Mouse (Mus musculus) myocyte (in vitro differentiated cells): Measurements from ENCODE around the gene Rpl31. TPM values are rescaled to one million over a fixed set of nuclear protein-coding genes. Genes with fewer than 3 reads are reported as not detected.

Source experiments
- H3K27me3 ChIP-seq: one replicate; pipeline ENCODE4 v1.6.1; 2011; ENCODE audit not compliant: control insufficient read depth, insufficient read depth, insufficient read length
- H3K36me3 ChIP-seq: one replicate; pipeline ENCODE4 v1.6.1; 2011; ENCODE audit not compliant: control insufficient read depth, insufficient read depth
- H3K4me2 ChIP-seq: one replicate; pipeline ENCODE4 v1.6.1; 2011; ENCODE audit warnings: low read depth, control low read depth
- H3K4me3 ChIP-seq: one replicate; pipeline ENCODE4 v1.5.1; 2011; ENCODE audit warnings: mild to moderate bottlenecking, control low read depth, moderate library complexity
- H3K79me2 ChIP-seq: one replicate; pipeline ENCODE4 v1.6.1; 2011; ENCODE audit not compliant: control insufficient read depth, insufficient read depth
- H3ac ChIP-seq: one replicate; pipeline ENCODE4 v1.6.1; 2011; ENCODE audit not compliant: control insufficient read depth, insufficient read length
- CEBPB ChIP-seq: IDR thresholded peaks from 2 replicates; pipeline ENCODE4 v1.6.1; 2011; ENCODE audit warnings: mild to moderate bottlenecking, moderate library complexity; ENCODE audit not compliant: poor library complexity, insufficient read depth, severe bottlenecking
- E2F4 ChIP-seq: IDR thresholded peaks from one replicate; pipeline ENCODE4 v1.6.1; 2011; ENCODE audit warnings: mild to moderate bottlenecking, control low read depth, moderate library complexity; ENCODE audit not compliant: insufficient read depth
- MAX ChIP-seq: IDR thresholded peaks from one replicate; pipeline ENCODE4 v1.6.1; 2011; ENCODE audit warnings: low read depth, mild to moderate bottlenecking, control low read depth
- MYOD1 ChIP-seq, 3 experiments: IDR thresholded peaks; one replicate each; pipeline ENCODE4 v1.6.1; 2011; ENCODE audit warnings: control low read depth in 2 of 3, low read depth in 2 of 3, mild to moderate bottlenecking in 2 of 3, moderate library complexity in 1 of 3; ENCODE audit not compliant: insufficient read length in 2 of 3, control insufficient read depth in 1 of 3
- MYOG ChIP-seq, 3 experiments: IDR thresholded peaks; one replicate each; pipeline ENCODE4 v1.6.1; 2011; ENCODE audit warnings: control low read depth in 2 of 3, low read depth in 2 of 3, mild to moderate bottlenecking in 2 of 3; ENCODE audit not compliant: insufficient read length in 2 of 3, control insufficient read depth in 1 of 3, insufficient read depth in 1 of 3
- POLR2A ChIP-seq: IDR thresholded peaks from one replicate; pipeline ENCODE4 v1.6.1; 2011; ENCODE audit warnings: low read depth, mild to moderate bottlenecking, control low read depth, moderate library complexity; ENCODE audit not compliant: insufficient read length
- POLR2AphosphoS2 ChIP-seq: IDR thresholded peaks from one replicate; pipeline ENCODE4 v1.6.1; 2011; ENCODE audit warnings: low read depth, control low read depth; ENCODE audit not compliant: insufficient read length
- REST ChIP-seq: IDR thresholded peaks from one replicate; pipeline ENCODE4 v1.6.1; 2011; ENCODE audit warnings: mild to moderate bottlenecking, control low read depth, moderate library complexity; ENCODE audit not compliant: insufficient read depth, insufficient read length
- SRF ChIP-seq: IDR thresholded peaks from one replicate; pipeline ENCODE4 v1.6.1; 2011; ENCODE audit warnings: low read depth; ENCODE audit not compliant: control insufficient read depth, insufficient read length
- TCF12 ChIP-seq: IDR thresholded peaks from one replicate; pipeline ENCODE4 v1.6.1; 2011; ENCODE audit warnings: mild to moderate bottlenecking, control low read depth; ENCODE audit not compliant: poor library complexity, insufficient read depth, severe bottlenecking
- TCF3 ChIP-seq: IDR thresholded peaks from one replicate; pipeline ENCODE4 v1.6.1; 2011; ENCODE audit warnings: low read depth, control low read depth; ENCODE audit not compliant: insufficient read length
- USF1 ChIP-seq: IDR thresholded peaks from one replicate; pipeline ENCODE4 v1.6.1; 2011; ENCODE audit warnings: low read depth, mild to moderate bottlenecking, control low read depth, moderate library complexity
- polyA plus RNA-seq: library from polyadenylated mRNA; unstranded; fragments of >200 nt; fragmentation: generic; extraction: Trizol; gene quantifications from one replicate; pipeline ENCODE4 v1.2.1, GENCODE M21; 2012; ENCODE audit warnings: missing spikeins

The Rpl31 gene
- polyA plus RNA-seq, 1 experiment: 1,627 TPM

DNA sequence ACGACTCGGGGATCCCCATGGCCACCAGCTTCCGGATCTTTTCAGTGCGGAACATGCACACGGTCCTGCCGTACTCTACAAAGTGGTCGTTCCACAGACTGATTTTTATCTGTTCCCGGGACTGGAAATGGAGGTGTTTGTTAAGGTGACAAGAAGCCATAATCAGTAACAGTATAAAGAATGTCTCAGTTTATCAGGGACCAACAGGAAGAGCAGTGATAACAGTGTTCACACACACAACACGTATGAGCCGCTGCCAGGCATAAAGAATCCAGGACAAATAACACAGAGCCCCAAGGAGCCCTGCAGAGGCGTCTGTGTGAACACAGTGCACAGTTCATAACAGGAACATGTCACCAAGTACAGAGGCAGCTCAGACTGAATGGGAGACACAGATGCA is 21.7 kb downstream of the Rpl31 start:
- TF ChIP-seq MYOG (IDR thresholded peaks at IDR 0.05; ENCODE audit: control insufficient read depth in 1 of 3, insufficient read depth in 1 of 3, insufficient read length in 2 of 3, low read depth in 2 of 3) (no peak), USF1 (no peak), REST (no peak), POLR2AphosphoS2 (no peak), POLR2A (no peak), CEBPB (no peak), MAX (no peak), SRF (no peak), MYOD1 (IDR thresholded peaks at IDR 0.05; ENCODE audit: control insufficient read depth in 1 of 3, insufficient read length in 2 of 3, low read depth in 2 of 3) (no peak), TCF12 (no peak), TCF3 (no peak), E2F4 (no peak)
- H3K4me2 ChIP-seq: no peak overlapping the region
- H3K27me3 ChIP-seq: peaks cover 16% of the 10 kb centered on the region
- no peaks in the 10 kb centered on the region for H3K36me3 ChIP-seq
- no peaks in the 10 kb centered on the region for H3K79me2 ChIP-seq
- H3ac ChIP-seq: no peak overlapping the region
- H3K4me3 ChIP-seq: no peak overlapping the region

DNA sequence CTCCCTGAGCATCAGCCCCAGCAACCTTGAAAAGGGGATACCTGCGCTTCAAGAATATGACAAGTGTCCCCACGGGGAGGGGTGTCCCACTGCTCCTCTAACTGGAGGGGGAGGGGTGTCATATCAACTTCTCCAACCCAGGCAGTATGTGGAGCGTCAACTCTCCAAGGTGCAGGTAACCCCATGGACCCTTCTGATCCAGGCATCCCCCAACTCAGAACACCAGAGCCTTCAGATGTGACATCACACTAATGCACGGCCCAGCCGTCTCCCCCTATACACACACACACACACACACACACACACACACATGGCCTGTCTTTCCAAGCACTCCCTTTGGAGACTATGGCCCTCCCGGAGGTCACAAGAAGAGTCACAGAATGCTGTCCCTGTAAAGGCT is 24.0 kb downstream of the Rpl31 start:
- no peak overlapping the region for H3ac ChIP-seq
- H3K27me3 ChIP-seq: peaks cover 9% of the 10 kb centered on the region
- H3K4me2 ChIP-seq: no peak overlapping the region
- no peak overlapping the region for H3K4me3 ChIP-seq
- no peaks in the 10 kb centered on the region for H3K36me3 ChIP-seq
- no peaks in the 10 kb centered on the region for H3K79me2 ChIP-seq
- no peak for TF ChIP-seq TCF12
- no peak for TF ChIP-seq POLR2A
- no peak for TF ChIP-seq USF1
- TF ChIP-seq TCF3: no peak
- no peak for TF ChIP-seq MYOG (IDR thresholded peaks at IDR 0.05; ENCODE audit: control insufficient read depth in 1 of 3, insufficient read depth in 1 of 3, insufficient read length in 2 of 3, low read depth in 2 of 3)
- TF ChIP-seq CEBPB: no peak
- TF ChIP-seq E2F4: no peak

DNA sequence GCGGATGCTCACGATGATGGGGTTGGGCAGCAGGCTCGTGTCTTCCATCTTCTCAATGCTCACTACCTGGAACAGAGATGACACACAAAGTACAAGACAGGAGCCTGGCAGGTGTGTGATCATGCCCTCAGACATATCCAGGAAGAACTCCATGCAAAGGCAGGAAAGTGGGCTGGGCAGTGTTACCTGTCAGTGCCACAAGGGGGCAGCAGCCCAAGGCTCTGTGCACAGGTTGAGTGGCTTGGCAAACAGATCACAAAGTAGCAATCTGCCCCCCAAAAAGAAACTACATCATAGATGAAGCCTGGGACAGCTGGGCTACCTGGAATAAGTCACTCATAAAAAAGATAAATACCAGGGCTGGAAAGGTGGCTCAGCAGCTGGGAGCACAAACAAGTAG is 24.5 kb downstream of the Rpl31 start:
- no peaks in the 10 kb centered on the region for H3K79me2 ChIP-seq
- TF ChIP-seq CEBPB (no peak), E2F4 (no peak), TCF12 (no peak), TCF3 (no peak), MYOG (IDR thresholded peaks at IDR 0.05; ENCODE audit: control insufficient read depth in 1 of 3, insufficient read depth in 1 of 3, insufficient read length in 2 of 3, low read depth in 2 of 3) (no peak), USF1 (no peak), MAX (no peak), SRF (no peak), MYOD1 (IDR thresholded peaks at IDR 0.05; ENCODE audit: control insufficient read depth in 1 of 3, insufficient read length in 2 of 3, low read depth in 2 of 3) (no peak), REST (no peak), POLR2A (no peak), POLR2AphosphoS2 (no peak)
- no peak overlapping the region for H3K4me3 ChIP-seq
- no peaks in the 10 kb centered on the region for H3K36me3 ChIP-seq
- H3ac ChIP-seq: no peak overlapping the region
- H3K27me3 ChIP-seq: peaks cover 5% of the 10 kb centered on the region
- no peak overlapping the region for H3K4me2 ChIP-seq

DNA sequence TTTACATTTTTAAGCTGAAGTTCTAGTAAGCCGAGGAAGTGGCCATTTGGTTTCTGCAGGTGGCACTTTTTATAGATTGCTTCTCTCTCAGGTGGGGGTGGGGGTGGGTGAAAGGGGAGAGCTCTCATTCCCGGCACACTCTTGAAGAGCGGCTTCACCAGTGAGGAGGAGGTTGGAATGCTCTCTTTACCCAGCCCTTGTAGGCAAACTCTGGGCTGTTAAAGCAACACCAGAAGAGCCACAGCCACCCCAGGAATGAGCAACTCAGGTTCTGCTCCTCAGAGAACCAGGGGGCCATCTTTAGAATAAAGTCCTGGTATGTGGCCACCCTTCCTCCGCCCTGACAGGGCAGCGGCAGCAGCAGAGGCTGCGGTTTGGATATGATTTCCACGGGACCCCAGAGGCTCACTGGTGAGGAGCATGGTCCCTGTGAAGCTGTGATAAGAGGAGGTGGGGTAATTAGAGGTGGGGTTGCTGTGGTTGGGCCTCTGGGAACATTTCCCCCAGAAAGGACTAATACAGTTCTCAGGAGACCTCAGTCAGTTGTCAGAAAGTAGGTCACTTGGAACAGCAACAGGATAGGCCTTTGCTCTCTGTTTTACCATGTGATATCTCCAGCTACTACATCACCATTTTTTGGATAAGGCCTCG is 25.7 kb downstream of the Rpl31 start:
- Histone ChIP-seq H3K36me3 (no peaks in the 10 kb centered on the region), H3K4me3 (no peak overlapping the region), H3K27me3 (peaks cover 5% of the 10 kb centered on the region), H3ac (no peak overlapping the region), H3K4me2 (no peak overlapping the region), H3K79me2 (no peaks in the 10 kb centered on the region)
- no peak for TF ChIP-seq MYOG (IDR thresholded peaks at IDR 0.05; ENCODE audit: control insufficient read depth in 1 of 3, insufficient read depth in 1 of 3, insufficient read length in 2 of 3, low read depth in 2 of 3)
- no peak for TF ChIP-seq TCF3
- no peak for TF ChIP-seq MAX
- TF ChIP-seq SRF: no peak
- no peak for TF ChIP-seq MYOD1 (IDR thresholded peaks at IDR 0.05; ENCODE audit: control insufficient read depth in 1 of 3, insufficient read length in 2 of 3, low read depth in 2 of 3)
- no peak for TF ChIP-seq POLR2A
- TF ChIP-seq E2F4: no peak
- no peak for TF ChIP-seq TCF12
- TF ChIP-seq USF1: no peak
- TF ChIP-seq POLR2AphosphoS2: no peak
- no peak for TF ChIP-seq REST
- TF ChIP-seq CEBPB: no peak

DNA sequence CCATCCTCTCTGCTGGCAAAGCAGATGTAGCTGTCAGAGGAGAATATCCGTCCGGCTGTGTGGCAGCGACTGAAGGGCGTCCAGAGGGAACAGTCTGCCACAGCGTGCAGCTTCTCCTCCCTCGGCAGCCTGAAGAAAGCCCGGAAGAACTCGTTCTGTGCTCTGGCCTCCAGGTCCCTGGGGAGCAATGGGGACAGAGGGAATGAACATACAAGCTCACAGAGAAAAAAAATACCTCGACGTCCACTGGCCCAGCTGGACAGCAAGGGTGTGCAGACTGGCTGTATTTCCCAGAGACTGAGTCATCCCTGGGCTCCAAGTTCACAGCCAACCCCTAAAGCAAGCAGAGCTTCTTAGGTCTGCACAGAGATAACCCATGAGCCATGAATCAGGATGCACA is 26.5 kb downstream of the Rpl31 start:
- Histone ChIP-seq H3K4me2 (no peak overlapping the region), H3K27me3 (peaks cover 5% of the 10 kb centered on the region), H3ac (no peak overlapping the region), H3K4me3 (no peak overlapping the region), H3K79me2 (no peaks in the 10 kb centered on the region), H3K36me3 (no peaks in the 10 kb centered on the region)
- no peak for TF ChIP-seq MYOG (IDR thresholded peaks at IDR 0.05; ENCODE audit: control insufficient read depth in 1 of 3, insufficient read depth in 1 of 3, insufficient read length in 2 of 3, low read depth in 2 of 3)
- no peak for TF ChIP-seq REST
- no peak for TF ChIP-seq CEBPB
- TF ChIP-seq TCF3: no peak
- TF ChIP-seq USF1: no peak
- no peak for TF ChIP-seq TCF12
- no peak for TF ChIP-seq SRF
- no peak for TF ChIP-seq POLR2A
- no peak for TF ChIP-seq MAX
- TF ChIP-seq MYOD1 (IDR thresholded peaks at IDR 0.05; ENCODE audit: control insufficient read depth in 1 of 3, insufficient read length in 2 of 3, low read depth in 2 of 3): no peak
- no peak for TF ChIP-seq E2F4
- TF ChIP-seq POLR2AphosphoS2: no peak
